Mouse (Mus musculus) CH12F3 (cell line): ENCODE data around the gene Bzw2.
"Not testable (repeated sequence)": the region's sequence is repeated elsewhere in the genome, so short reads cannot be mapped to it uniquely, and the experiment has no call there.

ENCODE experiments used
- in situ Hi-C: fragments of 300-500 bp; cut with MboI; formaldehyde crosslinking; loops from 2 replicates; pipeline ENCODE4 v1.14.3; 2020; ENCODE audit warnings: low sequenced_read_pairs

The Bzw2 gene

GRCm38 (mm10) chr12:36157638-36158308 lies at the start of gene Bzw2:
TSS of gene Bzw2 (minus strand) at chr12:36158080.
- in situ Hi-C loops, result no loop called here

- in situ Hi-C loops, result no loop called here
Observed at GRCm38 (mm10) chr12:36207072-36207799, 49.4 kb upstream of the Bzw2 start.

DNA sequence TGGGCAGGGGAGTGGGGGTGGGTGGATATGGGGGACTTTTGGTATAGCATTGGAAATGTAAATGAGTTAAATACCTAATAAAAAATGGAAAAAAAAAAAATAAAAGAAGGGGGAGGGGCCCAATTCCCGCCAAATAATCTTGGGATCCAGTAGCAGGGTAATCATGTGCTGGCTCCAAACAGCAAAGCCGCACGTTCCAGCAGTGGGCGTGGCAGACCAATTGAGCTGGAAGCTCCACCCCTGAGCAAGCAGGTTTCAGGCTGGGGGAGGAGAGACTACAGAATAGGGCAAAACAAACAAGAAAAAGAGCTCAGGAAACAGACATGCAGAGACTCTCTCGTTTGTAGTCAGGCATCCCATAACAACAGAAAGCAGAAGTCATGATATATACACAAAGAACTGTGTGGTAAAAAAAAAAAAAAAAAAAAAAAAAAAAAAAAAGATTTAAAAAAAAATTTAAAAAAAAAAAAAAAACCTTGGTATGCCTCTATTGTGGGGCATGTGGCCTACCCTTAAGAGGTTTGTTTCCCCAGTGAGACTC lies 47.8 kb upstream of the Bzw2 start:
- in situ Hi-C loops, result not testable (repeated sequence)

GRCm38 (mm10) chr12:36194976-36195375 lies 37.1 kb upstream of the Bzw2 start:
- in situ Hi-C loops, result no loop called here

DNA sequence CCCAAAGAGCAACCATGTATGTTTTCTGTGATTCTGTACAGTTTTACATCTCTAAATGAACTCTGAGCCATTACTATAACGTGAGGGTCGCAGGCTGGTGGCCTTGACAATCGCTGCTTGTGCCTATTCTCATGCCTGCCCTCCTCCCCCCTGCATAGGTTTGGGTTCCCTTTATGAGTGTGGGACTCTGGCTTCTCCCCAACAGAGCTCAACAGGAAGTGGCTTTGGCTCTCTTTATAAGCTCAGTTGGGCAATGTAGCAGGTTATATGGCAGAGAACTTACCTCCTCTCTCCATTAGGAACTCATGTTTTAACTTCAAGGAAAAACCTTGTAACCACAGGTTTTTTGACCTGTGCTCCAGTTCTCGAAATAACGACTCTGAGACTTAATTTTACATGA lies 32.5 kb upstream of the Bzw2 start:
- in situ Hi-C loops, result no loop called here

- in situ Hi-C loops, result no loop called here
Observed at GRCm38 (mm10) chr12:36189610-36190009, 31.7 kb upstream of the Bzw2 start.

DNA sequence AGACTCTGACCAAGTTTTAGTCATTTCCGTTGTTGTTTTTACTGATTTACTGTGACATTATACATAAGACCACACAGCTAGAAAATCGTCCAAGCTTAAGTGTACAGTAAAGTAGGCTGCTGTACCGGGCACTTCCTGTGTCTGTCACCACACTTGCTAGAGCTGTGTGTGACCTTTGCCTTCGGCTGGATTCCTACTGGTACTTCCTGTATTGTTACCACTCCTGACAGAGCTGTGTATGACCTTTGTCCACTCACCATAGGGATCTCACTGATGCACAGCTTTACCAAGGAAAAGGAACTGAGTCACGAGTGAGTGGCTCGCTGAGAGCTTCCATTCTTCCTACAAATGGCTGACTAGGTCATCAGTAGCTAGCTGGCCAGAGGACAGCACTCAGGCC lies 29.2 kb upstream of the Bzw2 start:
- in situ Hi-C loops, result no loop called here

GRCm38 (mm10) chr12:36182570-36182969 lies 24.7 kb upstream of the Bzw2 start:
- in situ Hi-C loops, result no loop called here

- in situ Hi-C loops, result no loop called here
Observed at GRCm38 (mm10) chr12:36177227-36177626, 19.3 kb upstream of the Bzw2 start.

GRCm38 (mm10) chr12:36165299-36165698 lies 7.4 kb upstream of the Bzw2 start:
- in situ Hi-C loops, result no loop called here

GRCm38 (mm10) chr12:36164126-36164791 lies 6.4 kb upstream of the Bzw2 start:
- in situ Hi-C loops, result no loop called here

GRCm38 (mm10) chr12:36157304-36157637 lies 609 bp downstream of the Bzw2 start:
- in situ Hi-C loops, result no loop called here

GRCm38 (mm10) chr12:36156637-36157303 lies 1.1 kb downstream of the Bzw2 start, which contains the start of gene Ankmy2:
TSS of gene Ankmy2 (plus strand) at chr12:36157114.
- in situ Hi-C loops, result no loop called here

DNA sequence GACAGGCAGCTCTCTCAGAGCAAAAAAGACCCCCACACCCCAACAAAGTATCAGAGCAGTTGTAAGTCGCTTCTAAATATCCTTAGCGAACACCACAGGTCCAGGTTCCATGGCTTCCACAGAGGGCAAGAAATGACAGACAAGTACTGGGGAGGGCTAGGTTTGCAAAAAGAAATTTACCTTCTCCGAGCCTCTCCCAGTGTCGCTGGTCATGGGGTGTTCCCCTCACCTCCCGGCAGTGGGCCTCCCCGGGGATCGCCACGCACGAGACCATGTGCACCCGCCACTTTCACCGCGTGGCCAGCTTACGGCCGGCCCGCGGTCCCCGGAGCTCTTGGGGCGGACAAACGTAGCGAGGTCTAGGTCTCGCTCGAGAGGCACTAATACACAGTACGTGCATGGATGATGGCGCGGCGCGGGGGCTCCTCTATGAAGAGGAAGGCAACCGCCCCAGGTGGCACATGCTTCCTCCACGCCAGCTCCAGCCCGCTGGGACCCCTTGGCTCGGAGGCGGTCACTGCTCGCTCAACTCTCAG lies 1.7 kb downstream of the Bzw2 start:
- in situ Hi-C loops, result no loop called here

GRCm38 (mm10) chr12:36155141-36155641 lies 2.7 kb downstream of the Bzw2 start:
- in situ Hi-C loops, result no loop called here

GRCm38 (mm10) chr12:36150737-36151136 lies 7.1 kb downstream of the Bzw2 start:
- in situ Hi-C loops, result no loop called here

DNA sequence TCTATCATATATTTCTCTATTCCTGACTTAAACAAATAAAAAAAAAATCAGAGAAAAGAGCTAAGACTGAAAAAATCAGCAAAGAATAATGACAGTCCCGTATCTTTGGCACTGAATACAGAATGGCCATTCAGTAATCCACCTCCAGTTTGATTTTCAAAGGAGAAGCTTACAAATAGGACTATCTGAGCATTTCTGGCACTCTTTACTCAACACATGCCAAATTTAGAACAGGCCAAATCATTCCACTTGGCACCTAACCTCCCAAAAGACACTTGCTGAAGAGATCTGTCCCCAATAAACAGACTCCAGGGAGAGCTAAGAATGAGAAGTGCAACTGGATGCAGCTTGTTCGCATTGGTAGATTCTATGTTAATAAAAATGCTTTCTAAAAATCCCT lies 7.6 kb downstream of the Bzw2 start:
- in situ Hi-C loops, result no loop called here

DNA sequence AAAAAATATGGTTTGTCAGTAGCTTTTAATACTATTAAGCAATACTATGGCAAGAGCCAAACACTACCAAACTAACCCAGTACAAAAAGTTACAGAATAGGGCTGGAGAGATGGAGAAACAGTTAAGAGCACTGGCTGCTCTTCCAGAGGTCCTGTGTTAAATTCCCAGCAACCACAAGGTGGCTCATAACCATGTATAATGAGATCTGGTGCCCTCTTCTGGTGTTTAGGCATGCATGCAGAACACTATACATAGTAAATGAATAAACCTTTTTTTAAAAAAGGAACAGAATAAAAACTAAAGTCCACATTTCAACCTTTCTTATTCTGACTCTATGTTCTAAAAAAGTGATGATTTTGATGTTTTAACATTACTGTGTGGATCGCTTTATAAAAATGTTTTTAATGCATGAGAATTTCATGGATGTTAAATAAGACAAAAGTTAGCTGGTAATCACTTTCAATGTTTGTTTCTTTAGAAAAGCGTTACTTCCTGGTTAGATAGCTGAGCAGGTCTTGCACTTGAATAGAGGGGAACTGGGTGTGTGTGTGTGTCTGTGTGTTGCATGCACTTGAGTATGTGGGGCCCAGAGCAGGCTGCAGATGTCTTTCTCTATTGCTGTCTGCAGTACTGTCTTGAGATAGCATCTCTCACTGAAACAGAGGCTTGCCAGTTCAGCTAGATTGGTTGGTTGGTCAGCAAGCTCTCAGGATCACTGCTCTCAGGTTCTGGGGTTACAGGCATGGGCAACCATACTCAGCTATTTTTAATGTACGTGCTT lies 11.5 kb downstream of the Bzw2 start:
- in situ Hi-C loops, result no loop called here

DNA sequence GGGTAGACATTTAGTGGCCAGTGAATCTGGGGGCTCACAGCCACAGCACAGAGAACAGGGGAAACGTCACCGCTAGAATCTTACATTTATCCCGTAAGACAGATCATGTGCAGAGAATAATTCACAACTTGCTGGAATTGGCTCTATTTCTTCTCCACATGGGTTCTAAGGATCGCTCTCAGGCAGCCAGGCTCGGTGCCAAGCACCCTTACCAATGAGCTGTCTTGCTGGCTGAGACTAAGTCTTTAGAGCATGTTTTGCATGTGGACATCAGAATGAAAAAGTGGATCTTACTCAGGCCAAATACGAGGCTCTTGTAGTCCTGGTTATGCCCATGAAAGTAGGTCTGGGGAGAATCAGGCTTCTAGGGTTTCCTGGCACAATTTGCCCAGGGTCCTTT lies 17.5 kb downstream of the Bzw2 start:
- in situ Hi-C loops, result no loop called here

- in situ Hi-C loops, result no loop called here
Observed at GRCm38 (mm10) chr12:36137192-36137591, 20.7 kb downstream of the Bzw2 start.
